Mouse (Mus musculus): ENCODE results near the gene Gm37240. TPM values are rescaled to one million over a fixed set of nuclear protein-coding genes. Genes with fewer than 3 reads are reported as not detected.

The Gm37240 gene
- polyA plus RNA-seq, 1 experiment, result 0.53 TPM

GRCm38 (mm10) chr3:84731403-84732015 lies 1155.8 kb downstream of the Gm37240 start:
- peak; percentile 64 for DNase-seq (ENCODE audit: low read depth)

GRCm38 (mm10) chr3:84731003-84731402 lies 1156.3 kb downstream of the Gm37240 start:
- DNase-seq (ENCODE audit: low read depth), result peak; percentile 25
- no peak for TF ChIP-seq POLR2A (IDR thresholded peaks at IDR 0.05; ENCODE audit: borderline replicate concordance, extremely low read depth, insufficient read depth, insufficient read length, poor library complexity, severe bottlenecking)
- TF ChIP-seq CTCF (IDR thresholded peaks at IDR 0.05; ENCODE audit: borderline replicate concordance, extremely low read depth, insufficient read depth, insufficient read length), result no peak

More at GRCm38 (mm10) chr3:84731403-84732015, 1155.8 kb downstream of the Gm37240 start:
- TF ChIP-seq POLR2A (IDR thresholded peaks at IDR 0.05; ENCODE audit: borderline replicate concordance, extremely low read depth, insufficient read depth, insufficient read length, poor library complexity, severe bottlenecking), result no peak
- TF ChIP-seq CTCF (IDR thresholded peaks at IDR 0.05; ENCODE audit: borderline replicate concordance, extremely low read depth, insufficient read depth, insufficient read length), result no peak

- no peak for TF ChIP-seq CTCF (IDR thresholded peaks at IDR 0.05; ENCODE audit: borderline replicate concordance, extremely low read depth, insufficient read depth, insufficient read length)
- no peak for TF ChIP-seq POLR2A (IDR thresholded peaks at IDR 0.05; ENCODE audit: borderline replicate concordance, extremely low read depth, insufficient read depth, insufficient read length, poor library complexity, severe bottlenecking)
- no peak for DNase-seq (ENCODE audit: low read depth)
Observed at GRCm38 (mm10) chr3:84729806-84730205, 1157.5 kb downstream of the Gm37240 start.

GRCm38 (mm10) chr3:84723996-84724395 lies 1163.3 kb downstream of the Gm37240 start:
- no peak for TF ChIP-seq CTCF (IDR thresholded peaks at IDR 0.05; ENCODE audit: borderline replicate concordance, extremely low read depth, insufficient read depth, insufficient read length)
- no peak for TF ChIP-seq POLR2A (IDR thresholded peaks at IDR 0.05; ENCODE audit: borderline replicate concordance, extremely low read depth, insufficient read depth, insufficient read length, poor library complexity, severe bottlenecking)
- DNase-seq (ENCODE audit: low read depth), result no peak

- TF ChIP-seq CTCF (IDR thresholded peaks at IDR 0.05; ENCODE audit: borderline replicate concordance, extremely low read depth, insufficient read depth, insufficient read length) (no peak), POLR2A (IDR thresholded peaks at IDR 0.05; ENCODE audit: borderline replicate concordance, extremely low read depth, insufficient read depth, insufficient read length, poor library complexity, severe bottlenecking) (no peak)
- DNase-seq (ENCODE audit: low read depth), result no peak
Observed at GRCm38 (mm10) chr3:84722680-84723079, 1164.6 kb downstream of the Gm37240 start.

- no peak for DNase-seq (ENCODE audit: low read depth)
- no peak for TF ChIP-seq POLR2A (IDR thresholded peaks at IDR 0.05; ENCODE audit: borderline replicate concordance, extremely low read depth, insufficient read depth, insufficient read length, poor library complexity, severe bottlenecking)
- no peak for TF ChIP-seq CTCF (IDR thresholded peaks at IDR 0.05; ENCODE audit: borderline replicate concordance, extremely low read depth, insufficient read depth, insufficient read length)
Observed at GRCm38 (mm10) chr3:84715073-84715768, 1172.1 kb downstream of the Gm37240 start.

GRCm38 (mm10) chr3:84712941-84713340 lies 1174.4 kb downstream of the Gm37240 start:
- no peak for DNase-seq (ENCODE audit: low read depth)
- TF ChIP-seq POLR2A (IDR thresholded peaks at IDR 0.05; ENCODE audit: borderline replicate concordance, extremely low read depth, insufficient read depth, insufficient read length, poor library complexity, severe bottlenecking) (no peak), CTCF (IDR thresholded peaks at IDR 0.05; ENCODE audit: borderline replicate concordance, extremely low read depth, insufficient read depth, insufficient read length) (no peak)

GRCm38 (mm10) chr3:84710723-84711122 lies 1176.6 kb downstream of the Gm37240 start:
- TF ChIP-seq POLR2A (IDR thresholded peaks at IDR 0.05; ENCODE audit: borderline replicate concordance, extremely low read depth, insufficient read depth, insufficient read length, poor library complexity, severe bottlenecking), result no peak
- TF ChIP-seq CTCF (IDR thresholded peaks at IDR 0.05; ENCODE audit: borderline replicate concordance, extremely low read depth, insufficient read depth, insufficient read length), result no peak
- DNase-seq (ENCODE audit: low read depth), result no peak

- TF ChIP-seq POLR2A (IDR thresholded peaks at IDR 0.05; ENCODE audit: borderline replicate concordance, extremely low read depth, insufficient read depth, insufficient read length, poor library complexity, severe bottlenecking) (no peak), CTCF (IDR thresholded peaks at IDR 0.05; ENCODE audit: borderline replicate concordance, extremely low read depth, insufficient read depth, insufficient read length) (no peak)
Observed at GRCm38 (mm10) chr3:84709967-84710366, 1177.4 kb downstream of the Gm37240 start.

GRCm38 (mm10) chr3:84709100-84709499 lies 1178.2 kb downstream of the Gm37240 start:
- no peak for TF ChIP-seq CTCF (IDR thresholded peaks at IDR 0.05; ENCODE audit: borderline replicate concordance, extremely low read depth, insufficient read depth, insufficient read length)
- no peak for DNase-seq (ENCODE audit: low read depth)

More at GRCm38 (mm10) chr3:84709967-84710366, 1177.4 kb downstream of the Gm37240 start:
- DNase-seq (ENCODE audit: low read depth), result no peak

GRCm38 (mm10) chr3:84708469-84708868 lies 1178.8 kb downstream of the Gm37240 start:
- DNase-seq (ENCODE audit: low read depth), result no peak
- TF ChIP-seq CTCF (IDR thresholded peaks at IDR 0.05; ENCODE audit: borderline replicate concordance, extremely low read depth, insufficient read depth, insufficient read length) (no peak), POLR2A (IDR thresholded peaks at IDR 0.05; ENCODE audit: borderline replicate concordance, extremely low read depth, insufficient read depth, insufficient read length, poor library complexity, severe bottlenecking) (no peak)

GRCm38 (mm10) chr3:84705224-84705623 lies 1182.1 kb downstream of the Gm37240 start:
- no peak for TF ChIP-seq CTCF (IDR thresholded peaks at IDR 0.05; ENCODE audit: borderline replicate concordance, extremely low read depth, insufficient read depth, insufficient read length)
- TF ChIP-seq POLR2A (IDR thresholded peaks at IDR 0.05; ENCODE audit: borderline replicate concordance, extremely low read depth, insufficient read depth, insufficient read length, poor library complexity, severe bottlenecking), result no peak
- no peak for DNase-seq (ENCODE audit: low read depth)
